Mouse (Mus musculus): ENCODE measurements around the gene Bcar1.
A peak's percentile ranks its signal among the peaks of the same experiment; 100 is the strongest.

The Bcar1 gene

DNA sequence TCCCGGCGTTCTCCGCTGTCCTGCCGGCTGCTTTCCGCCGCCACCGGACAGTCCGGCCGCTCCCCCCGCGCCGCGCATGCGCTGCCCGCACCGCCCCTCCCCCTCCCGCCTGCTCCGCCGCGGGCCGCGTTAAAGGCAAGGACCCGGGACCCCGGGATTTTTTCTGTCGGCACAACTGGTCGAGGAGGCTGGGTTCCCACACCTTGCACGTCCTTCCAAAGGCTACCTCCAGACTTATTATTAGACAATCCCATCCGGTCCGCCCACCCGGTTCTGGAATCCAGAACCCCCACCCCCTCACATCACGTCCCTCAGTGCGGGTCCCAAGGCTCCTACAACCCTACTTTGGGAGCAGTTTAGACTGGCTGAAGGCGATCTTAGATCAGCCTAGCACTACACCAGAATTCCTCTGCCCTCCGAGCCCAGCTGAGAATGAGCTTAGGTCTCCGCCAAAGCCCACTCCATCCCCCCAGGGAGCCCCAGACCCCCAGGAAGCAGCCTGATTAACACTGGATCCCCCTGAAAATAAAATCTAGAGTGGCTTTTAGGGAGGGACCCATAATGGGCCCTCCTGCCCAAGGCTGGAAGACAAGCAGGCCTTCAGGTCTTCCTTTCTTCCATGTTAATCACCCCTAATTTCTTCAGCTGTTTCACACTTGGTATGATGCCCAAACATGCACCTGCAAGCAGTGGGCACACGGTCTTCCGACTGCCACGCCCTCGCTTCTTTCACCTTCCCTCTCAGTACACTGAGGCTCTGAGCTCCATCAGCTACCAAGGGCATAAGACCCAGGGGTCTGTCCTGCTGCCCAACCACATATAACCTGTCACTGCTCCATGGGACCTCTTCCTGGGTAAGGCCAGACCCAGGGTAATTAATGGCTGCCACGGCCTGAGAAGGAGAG, at the start of gene Bcar1:
Gene Bcar1 (minus strand): TSS at position 18 of the 905 bp plus-strand sequence.
- DNase-seq, result peak; percentile 74 to 89

DNA sequence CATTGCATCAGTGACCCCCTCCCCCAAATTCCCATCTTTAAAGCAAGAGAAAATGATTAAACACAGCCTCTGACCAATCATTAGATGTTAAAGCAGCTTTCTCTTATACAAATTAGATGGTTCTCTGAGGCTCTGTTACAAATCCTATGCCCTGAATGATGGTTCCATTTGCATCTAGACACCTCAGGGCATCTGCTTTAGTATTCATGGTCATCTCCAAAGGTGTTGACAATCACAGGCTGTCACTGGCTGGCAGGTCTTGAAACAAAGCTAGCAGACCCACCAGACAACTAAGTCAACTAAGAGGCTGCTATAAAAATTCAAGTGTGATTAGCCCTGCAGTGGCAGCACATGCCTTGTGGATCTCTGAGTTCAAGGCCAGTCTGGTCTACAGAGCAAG, 46.0 kb upstream of the Bcar1 start:
- DNase-seq, result no peak

DNA sequence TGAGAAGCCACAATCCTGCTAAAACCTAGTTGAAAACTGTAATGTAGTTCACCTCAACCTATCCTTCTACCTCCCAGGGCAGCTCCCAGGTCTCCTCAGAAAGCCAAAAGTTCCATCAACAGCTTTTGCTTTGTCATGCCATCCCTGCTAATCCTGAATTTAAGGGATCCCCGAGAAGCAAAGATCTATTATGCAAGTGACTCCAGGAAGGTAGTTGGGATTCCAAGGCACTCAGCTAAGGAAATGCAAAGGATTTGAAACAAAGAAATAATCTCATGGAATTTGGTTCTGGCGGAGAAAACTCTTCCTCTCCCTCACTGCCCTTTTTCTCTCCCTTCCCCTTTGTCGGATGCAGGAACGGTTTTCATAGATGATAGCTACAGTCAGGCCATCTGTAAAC, 45.6 kb upstream of the Bcar1 start:
- no peak for DNase-seq

DNA sequence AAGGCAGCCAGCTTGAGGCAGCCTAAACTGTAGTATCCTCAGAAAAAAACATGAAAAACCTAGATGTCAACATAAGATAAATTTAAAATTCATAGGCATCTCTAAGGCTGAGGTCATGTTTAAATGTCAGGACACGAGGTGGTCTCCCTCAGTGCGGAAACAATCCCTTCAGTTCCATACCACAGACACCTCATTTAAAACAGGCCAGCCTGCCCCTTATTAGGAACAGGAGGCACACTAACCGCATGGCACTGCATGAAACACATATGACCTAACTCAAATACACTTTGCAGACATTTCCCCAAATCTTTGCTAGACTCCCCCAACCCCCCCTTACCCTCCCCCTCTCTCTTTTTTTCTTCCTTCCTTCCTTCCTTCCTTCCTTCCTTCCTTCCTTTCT, 44.9 kb upstream of the Bcar1 start:
- DNase-seq, result no peak

DNA sequence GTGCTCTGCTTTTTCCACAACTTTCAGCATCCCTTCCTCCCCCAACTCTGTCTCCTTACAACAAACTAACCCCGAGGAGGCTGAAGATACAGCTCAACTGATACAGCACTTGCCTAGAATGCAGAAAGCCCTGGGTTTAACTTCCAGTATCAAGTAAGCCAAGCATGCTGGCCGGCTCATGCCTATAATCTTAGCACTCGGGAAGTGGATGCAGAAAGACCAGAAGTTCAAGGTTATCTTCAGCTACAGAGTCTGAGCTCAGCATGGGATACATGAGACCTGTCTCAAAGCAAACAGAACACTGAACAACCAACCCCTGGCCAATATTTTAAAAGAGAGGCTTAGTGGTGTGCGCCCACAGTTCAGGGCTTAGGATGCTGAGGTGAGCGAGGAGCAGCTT, 44.5 kb upstream of the Bcar1 start:
- DNase-seq, result no peak

DNA sequence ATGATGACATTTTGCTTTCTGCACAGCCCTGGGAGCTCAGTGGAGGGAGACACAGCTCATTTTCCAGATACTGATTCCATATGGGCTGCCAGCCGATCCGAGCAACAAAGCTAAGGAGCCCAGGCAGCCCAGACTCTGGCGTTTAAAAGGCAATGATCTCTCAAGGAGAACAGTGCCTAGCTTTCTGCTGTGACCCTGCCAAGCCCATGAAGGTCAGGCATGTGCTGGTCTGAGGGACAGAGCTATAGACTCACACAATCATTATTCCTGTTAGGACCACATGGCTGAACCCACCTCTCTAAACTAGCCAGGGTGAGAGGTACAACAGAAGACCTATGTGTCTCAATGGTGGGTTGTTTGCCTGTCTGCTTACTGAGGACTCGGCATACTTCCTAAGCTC, 44.1 kb upstream of the Bcar1 start:
- DNase-seq, result peak in 1 of 2 experiments; percentile 23

DNA sequence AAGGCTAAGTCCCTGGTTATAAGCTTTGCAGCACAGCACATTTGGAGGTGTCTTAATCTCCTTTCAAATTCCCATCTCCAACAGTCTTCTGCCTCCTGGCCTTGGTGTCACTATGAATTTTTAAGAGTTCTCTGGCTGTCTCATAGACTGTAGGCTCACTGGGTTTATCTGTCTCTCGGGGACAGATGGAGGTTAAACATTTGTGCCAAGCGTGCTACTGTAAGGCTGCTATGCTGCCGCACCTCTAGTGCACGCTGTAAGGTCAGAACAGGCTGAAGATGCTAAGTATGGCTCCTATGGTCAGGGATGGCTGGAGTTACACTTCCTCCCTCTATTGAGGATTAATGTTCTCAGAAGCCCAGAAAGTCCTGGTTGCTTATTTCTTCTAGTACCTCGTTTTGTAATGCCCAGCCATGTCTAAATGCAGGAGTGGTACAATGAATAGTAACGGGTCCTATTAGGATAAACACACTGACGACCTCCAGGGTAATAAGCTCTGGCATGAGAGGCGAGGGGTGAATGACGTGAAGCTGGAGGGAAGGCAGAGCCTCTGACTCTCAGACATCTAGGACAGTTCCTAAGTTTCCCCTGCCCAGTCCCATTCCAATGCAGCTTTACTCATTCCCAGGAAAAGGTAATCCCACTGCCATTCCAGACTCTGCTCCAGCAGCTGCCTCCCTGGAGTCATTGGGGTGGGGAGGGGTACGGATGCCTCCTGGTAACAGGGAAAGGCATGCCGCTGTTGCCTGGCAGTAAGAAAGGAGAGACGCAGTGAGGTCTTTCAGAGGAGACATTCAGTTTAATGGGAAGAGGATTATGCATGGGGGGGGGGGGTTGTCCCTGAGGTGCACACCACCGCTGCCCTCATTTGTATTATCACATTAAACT, 43.3 kb upstream of the Bcar1 start:
- peak in 1 of 2 experiments; percentile 29 for DNase-seq

DNA sequence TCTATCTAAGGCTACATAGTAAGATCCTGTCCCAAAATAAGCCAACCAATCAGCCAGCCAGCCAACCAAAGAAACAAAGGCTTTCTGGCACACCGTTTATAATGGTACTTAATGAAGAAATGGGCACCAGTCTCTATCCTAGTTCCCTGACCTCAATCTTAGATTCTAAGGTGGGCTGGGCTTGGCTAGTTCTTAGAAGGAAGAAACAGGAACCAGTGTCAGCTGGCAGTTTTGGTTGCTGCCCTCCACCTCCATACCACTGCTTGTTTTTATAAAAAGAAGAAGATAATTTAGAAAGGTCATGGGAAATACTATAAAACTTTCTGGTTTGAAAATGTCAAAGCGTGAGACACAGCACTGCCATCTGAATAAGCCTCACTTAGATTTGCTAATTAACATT, 42.5 kb upstream of the Bcar1 start:
- DNase-seq, result no peak

DNA sequence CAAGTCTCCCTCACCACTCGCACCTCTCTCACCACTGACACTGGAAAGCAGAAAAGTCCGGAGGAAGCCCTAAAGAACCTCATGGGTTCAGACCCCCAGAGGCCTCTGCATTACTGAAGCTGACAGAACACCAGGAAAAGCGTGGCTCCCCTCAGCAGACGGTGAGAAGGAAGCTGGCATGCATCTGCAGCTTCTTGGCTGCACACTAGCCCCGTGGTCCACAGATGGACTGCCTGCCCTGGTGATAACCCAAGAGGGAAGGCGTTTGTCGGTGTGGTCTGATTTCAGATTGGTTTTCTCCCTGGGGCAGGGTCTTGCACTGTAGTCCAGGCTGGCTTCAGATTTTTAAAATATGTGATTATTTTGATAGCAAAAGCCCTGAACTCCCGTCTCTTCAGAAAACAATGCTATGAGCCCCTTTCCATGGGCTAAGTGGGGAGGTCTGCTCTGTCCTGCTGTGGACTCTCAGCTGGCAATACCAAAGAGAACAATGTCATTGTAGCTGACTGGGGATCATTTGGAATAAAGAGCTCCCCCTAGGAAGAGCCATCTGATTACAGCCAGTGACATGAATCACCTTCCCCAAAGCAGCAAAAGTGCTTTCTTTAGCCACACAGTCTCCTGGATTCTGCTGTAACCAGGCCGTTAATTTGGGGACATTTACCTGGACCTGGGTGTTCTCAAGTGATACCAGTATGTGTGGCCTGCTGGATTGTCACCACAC, 39.2 kb upstream of the Bcar1 start:
- DNase-seq, result no peak

DNA sequence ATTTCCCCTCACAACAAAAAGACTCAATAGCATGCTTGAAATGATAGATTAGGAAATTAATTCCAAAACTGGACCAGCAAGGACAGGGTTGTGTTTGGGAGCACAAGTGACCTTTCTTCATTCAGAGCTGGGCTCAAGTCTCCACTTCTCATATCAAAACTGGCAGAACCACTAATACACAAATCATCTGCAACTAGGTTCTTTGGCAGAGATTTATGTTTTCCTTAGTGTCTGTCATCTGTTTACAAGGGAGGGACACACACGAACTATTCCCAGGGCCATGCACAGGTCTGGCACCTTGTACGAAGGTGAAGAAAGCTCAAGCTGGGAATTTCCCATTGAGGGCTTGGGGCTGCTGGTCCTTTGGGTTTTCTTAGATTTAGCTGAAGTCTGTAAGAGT, 38.6 kb upstream of the Bcar1 start:
- DNase-seq, result no peak

DNA sequence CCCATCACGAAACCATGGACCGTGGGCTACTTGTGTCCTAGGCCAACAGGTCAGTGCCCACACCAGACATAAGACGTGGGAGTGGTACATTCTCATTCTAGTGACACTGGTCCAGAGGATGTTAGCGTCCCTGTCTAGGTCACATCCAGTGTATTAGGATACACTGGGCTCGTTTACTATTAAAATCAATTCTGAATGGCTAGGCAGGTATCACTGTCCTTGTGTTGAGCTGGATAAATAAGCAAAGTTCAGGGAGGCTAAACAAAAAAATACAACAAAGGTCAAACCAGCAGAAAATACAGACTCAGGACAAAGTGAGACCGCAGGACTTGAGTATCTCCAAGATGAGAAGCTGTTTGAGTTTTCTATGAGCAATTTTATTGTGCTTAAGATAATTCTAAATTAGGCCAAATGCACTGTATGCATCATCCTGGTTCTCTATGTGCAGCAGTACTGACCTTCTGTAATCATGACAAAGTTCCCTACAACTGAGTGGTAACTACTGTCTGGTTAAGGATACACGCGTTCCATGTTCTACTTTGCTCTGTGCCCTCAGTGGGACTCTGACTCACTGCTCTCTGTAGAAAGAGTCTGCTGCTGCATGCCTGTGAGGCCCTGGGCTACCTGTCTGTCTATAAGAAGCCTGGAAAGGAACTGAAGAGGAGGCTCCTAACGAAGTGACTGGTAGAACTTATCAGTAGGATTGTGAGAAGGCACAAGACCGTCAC, 37.3 kb upstream of the Bcar1 start:
- DNase-seq, result no peak

DNA sequence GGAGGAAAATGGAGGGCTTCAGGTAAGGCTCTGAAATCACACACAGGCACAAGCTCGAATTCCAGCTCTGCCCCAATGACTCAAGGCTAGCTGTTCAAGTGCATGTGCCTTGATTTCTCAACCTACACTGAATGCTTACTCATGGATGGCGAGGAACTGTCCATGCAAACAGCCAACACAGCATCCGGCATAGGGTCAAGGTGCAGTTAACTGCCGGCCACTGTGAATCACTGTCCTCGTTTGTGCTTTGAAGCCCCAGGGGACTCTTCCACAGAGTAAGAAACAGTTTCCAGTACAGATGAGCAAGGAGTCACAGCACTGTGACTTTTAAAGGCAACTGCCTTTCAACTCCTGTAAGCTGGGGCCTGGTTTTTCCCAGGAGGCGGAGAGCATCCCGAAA, 36.1 kb upstream of the Bcar1 start:
- no peak for DNase-seq

DNA sequence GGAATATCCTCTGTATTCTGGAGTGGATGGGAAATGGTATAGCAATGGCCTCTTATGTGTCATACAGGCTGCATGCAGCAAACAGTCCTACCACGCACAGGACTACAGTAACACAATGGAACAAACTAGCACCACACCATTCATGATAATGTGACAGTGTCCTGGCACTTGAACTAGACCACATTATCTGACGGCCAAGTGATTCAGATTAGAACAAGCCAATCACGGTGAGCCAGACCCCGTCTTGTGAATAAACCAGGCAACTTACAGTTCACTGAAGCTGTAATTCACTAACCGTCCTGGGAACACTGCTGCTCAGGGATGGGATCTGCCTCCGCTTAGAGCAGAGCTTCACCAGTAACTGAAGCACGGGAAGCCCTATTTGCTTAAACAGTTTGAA, 35.2 kb upstream of the Bcar1 start:
- no peak for DNase-seq

DNA sequence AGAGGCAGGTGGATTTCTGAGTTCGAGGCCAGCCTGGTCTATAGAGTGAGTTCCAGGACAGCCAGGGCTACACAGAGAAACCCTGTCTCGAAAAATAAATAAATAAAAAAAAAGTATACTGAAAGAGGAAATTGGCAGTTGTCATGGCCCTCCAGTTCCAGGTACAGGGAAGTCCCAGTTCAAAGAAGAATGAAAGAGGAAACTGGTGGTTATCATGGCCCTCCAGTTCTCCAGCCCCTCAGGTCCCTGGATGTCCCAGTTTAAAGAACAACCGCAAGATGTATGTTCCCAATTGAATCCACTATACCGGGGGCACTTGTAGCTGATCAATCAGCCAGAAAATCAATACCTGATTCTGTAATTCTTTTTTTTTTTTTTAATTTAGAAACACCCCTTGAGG, 32.9 kb upstream of the Bcar1 start:
- no peak for DNase-seq

DNA sequence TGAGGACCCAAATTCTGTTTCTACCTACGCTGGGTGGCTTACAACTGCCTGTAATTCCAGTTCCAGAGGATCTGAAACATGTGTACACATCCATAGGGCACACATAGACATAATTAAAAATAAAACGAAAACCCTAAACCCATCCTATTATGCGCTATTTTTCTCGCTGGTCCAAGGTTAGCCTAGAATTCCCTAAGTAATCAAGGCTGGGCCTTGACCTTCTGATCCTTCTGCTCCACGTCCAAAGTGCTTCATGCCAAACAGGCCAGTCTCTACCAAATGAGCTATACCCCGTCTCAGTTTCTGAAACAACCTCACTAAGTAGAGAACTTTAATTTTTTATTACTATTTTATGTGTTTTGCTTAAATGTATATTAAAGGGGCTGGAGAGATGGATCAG, 32.2 kb upstream of the Bcar1 start:
- DNase-seq, result no peak

DNA sequence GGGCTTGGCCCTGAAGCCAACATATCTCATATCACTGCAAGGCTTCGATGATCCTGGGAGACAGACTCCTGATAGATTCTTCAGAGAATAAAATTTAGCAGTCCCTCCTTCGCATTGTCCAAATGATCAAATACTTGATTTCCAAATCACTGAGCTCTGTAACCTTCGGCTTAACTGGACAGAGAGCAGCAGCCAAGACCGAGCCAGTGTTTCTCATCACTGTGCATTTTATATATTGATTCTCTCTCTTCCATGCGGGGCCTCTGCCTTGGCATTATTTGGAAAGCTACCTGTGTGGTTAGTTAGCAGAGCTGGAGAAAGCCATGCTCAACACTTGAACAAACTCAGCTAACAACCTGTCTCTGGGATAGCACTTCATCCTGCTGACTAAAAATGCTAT, 29.9 kb upstream of the Bcar1 start:
- no peak for DNase-seq

DNA sequence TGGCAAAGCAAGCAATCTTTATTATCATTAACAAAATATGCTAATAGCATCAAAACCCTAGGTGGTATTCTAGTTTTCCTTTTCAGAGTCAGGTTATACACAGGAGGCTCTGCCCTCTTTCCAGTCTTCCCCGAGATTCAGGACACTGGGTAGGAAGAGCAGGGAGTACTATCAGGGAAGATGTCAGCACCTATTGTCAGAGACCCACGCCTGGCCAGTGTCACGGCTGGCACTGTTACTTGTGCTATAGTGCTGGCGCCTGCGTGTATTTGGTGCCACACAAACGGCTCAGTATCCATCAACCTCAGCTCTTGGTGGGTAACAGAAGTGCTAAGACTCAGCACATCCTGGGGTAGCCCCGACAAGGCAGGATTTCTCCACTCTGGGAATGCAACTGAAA, 29.4 kb upstream of the Bcar1 start:
- DNase-seq, result no peak

DNA sequence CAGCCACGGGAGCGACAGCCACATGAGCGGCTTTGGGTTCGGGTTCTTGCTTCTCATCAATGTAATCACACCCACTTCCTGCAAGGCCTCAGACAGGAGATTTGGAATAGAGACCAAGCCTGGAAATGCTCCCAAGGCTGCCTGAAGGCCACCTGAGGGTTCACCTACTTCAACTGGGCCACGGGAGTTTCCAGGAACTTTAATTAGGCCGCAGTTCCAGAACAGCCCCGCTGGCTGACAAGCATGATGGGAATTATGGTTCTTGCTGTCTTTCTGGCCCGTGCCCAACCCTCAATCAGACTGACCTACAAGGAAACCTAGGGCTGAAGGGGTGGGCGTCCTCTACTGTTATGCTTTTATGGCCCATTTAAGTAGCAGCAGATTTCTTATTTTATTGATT, 28.5 kb upstream of the Bcar1 start:
- DNase-seq, result peak in 1 of 2 experiments; percentile 34

DNA sequence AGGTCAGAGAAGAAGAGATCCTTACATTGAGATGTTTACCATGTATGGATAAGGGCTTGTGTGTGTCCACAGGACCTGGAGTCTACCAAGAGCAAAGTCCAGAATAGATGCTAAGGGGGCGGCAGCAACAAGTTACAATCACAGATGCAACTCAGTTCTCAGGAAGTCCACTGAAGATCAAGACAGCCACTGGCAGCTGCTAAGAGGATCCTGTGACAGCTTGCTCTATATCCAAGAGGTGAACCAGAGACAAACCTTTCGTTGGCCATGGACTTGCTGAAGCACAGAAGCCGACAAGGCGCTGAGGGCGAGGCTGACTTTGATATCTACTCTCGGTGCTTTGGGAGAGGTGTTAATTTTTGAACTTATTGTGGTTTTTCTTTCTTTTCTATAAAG, 28.0 kb upstream of the Bcar1 start:
- DNase-seq, result no peak

DNA sequence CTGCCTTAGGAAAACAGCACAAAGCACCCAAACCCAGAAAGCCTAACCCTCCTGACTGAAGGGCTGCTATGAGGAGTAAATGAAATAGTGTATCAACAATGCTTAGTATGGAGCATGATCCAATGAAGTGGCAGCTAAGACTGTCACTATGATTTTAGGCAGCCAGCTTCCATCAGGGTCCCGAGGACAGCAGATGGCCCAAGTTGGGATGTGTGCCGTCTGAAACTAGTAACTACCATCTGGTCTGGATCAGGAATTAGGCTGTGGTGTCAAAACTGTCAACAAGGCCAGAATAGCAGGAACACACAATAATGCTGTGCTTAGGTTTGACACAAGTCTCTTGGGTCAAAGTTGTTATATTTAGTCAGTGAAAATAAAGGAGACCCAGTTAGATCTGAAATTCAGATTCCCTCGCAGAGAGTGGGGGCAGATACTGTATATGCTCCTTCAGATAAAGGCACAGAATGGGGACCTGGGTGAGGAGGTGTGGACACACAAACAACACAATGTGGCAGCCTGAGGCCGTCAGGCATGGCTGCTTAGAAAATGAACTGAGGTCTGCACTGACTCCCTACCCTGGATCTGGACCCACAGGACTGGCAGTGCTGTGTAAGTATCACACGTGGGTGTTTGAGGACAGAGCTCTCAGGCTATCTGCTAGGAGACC, 27.5 kb upstream of the Bcar1 start:
- no peak for DNase-seq

DNA sequence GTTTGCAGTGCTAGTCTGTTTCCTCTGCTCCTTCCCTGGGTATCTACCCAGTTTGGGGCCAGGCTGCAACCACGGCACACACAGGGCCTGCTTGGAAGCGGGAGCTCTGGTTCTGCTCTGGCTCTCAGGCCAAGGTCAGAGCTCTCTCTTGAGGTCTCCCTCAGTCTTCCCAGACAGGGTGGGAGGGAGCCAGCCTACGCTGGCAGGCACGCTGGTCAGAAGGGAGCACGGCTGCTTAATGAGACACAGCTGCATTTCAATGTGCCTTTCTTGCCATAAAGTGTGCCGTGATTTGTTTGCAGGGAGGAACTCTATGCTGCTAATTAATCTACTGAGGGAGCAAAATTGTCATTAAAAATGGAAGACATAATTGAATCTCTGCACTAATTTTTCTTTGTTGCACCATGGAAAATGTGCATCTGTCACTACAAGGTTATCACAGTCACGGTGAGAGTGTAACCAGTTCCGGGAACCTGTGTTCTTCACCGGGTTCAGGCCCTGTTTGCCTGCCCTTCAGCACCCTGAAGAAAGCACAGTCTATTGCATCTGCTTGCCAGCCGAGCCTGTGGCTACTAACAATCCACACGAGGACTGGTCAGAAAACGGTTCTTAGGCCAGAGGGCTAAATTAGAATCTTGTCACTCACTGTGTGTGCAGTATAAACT, 26.3 kb upstream of the Bcar1 start:
- DNase-seq, result no peak
